Mouse (Mus musculus): ENCODE measurements around the gene Abi1.
"Not testable (repeated sequence)": the region's sequence is repeated elsewhere in the genome, so short reads cannot be mapped to it uniquely, and the experiment has no call there.

Gene Abi1

DNA sequence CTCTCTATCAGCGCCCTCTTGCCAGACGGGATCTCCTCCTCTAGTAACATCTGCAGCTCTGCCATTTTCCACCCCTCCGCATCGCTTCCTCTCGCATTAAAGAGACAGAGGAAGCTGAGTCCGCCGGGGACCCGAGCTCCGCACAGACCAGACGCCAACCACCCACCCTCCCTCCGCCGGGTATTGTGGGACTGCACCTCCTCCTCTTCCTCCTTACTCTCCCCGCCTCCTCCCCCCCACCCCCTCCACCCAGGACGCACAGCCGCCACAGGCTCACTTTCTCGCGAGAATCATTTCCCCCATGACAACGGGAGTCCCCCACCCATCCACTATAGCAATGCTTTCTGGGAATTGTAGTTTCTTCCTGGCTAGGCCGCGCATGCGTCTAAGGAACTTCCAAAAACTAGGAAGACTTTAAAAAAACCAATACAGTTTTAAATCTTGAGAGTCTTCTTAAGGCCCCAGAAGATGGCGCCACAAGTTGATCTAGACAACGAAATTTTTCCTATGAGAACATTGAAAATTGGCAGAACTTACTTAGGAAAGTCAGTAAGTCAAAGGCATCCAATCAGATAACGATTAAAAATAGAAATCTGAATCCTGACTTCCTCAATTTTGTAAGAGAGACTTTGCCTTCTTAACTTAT is at the start of gene Abi1:
Gene Abi1 (minus strand): TSS at position 241 of the 646 bp plus-strand sequence.
- peak; percentile 85 for DNase-seq (ENCODE audit: low read depth, low spot score)

DNA sequence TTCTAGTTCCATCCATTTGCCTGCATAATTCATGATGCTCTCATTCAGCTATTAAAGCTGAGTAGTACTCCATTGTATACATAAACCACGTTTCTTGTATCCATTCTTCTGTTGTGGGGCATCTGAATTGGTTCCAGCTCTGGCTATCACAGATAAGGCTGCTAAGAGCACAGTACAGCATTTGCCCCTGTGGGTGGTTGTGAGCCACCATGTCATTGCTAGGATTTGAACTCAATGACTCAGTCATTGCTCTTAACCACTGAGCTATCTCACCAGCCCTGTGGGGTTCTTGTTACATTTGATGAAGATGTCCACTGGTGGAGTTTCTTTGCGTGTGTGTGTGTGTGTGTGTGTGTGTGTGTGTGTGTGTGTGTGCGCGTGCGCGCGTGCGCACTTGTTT is 44.5 kb upstream of the Abi1 start:
- no peak for DNase-seq (ENCODE audit: low read depth, low spot score)

DNA sequence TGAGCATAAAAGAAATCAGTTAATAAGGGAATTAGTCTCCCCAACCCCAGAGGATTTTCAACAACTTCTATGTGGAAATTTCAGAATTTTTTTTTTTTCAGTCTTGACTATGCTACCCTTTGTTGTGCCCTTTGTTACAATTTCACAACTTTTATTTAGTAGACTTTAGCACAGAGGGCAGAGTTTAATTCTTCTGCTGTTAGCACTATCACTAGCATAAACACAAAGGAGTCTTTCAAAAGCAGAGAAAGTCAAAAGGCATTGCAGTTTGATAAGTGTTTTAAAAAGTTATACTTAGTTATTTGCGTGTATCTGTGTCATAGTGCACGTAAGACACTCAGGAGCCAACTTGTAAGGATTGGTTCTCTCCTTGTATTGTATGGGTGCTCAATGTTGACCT is 38.5 kb upstream of the Abi1 start:
- DNase-seq (ENCODE audit: low read depth, low spot score): no peak

DNA sequence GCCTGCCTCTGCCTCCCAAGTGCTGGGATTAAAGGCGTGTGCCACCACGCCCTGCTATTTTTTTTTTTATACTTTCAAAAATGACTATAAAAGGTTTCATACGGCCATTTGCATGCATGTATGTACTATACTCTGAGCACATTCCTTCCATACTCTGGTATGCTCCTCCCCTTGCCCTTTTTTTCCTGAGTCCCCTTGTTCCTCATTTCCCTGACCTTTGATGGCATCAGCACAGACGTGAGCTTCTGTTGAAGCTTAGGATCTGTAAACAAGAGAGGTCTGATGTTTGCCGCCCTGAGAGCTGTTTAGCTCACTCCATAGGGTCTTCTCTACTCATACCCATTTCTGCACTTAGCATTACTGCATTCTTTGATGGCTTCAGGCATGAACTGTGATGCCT is 37.7 kb upstream of the Abi1 start:
- DNase-seq (ENCODE audit: low read depth, low spot score): no peak

DNA sequence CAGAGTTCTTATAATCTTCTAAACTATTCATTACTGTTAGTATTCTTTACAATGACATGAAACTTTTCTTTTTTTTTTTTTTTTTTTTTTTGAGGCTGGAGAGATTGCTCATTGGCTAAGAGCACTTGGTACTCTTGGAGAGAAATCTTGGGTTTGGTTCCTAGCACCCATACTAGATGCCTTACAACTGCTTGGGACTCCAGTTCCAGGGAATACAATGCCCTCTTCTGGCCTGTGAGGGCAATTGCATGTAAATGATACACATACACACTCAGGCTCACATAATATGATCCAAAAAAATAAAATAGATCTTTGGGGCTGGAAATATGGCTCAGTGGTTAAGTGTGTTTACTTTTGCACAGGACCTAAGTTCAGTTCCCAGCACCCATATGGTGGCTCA is 36.7 kb upstream of the Abi1 start:
- no peak for DNase-seq (ENCODE audit: low read depth, low spot score)

DNA sequence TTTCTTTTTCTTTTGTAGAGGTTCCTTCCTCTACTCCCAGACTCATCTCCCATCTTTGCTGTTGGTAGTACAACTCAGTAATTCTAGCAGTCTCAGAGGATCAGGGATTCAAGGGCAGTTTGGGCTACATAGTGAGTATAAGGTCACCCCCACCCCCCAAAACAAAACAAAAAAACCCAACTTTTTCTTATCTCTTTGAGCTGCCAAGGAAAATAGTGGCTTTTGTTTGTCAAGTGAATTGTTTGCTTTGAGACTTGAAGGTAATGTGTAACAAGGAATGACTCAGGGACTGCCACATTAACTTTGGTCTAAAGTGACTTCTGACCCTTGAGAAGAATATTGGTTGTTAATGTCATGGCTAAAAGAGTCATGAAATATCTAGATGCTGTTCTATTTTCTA is 35.8 kb upstream of the Abi1 start:
- DNase-seq (ENCODE audit: low read depth, low spot score): no peak

DNA sequence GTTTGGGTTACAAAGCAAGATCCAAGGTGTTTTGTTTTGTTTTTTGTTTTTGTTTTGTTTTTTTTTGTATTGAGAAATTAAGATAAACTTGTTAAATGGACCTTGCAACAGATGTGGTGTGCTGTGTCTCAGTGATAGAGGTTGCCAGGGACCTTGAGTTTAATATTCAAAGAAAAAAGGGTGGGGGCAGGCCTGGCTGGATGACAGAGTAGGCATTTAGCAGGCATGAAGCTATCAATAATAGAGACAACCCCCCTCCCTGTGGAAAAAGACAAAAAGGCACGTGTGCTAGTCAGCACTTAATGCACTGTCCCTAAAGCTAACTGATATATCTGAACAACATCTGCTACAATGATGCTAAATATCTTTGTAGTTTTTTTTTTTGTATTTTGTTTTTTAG is 31.4 kb upstream of the Abi1 start:
- DNase-seq (ENCODE audit: low read depth, low spot score): no peak

DNA sequence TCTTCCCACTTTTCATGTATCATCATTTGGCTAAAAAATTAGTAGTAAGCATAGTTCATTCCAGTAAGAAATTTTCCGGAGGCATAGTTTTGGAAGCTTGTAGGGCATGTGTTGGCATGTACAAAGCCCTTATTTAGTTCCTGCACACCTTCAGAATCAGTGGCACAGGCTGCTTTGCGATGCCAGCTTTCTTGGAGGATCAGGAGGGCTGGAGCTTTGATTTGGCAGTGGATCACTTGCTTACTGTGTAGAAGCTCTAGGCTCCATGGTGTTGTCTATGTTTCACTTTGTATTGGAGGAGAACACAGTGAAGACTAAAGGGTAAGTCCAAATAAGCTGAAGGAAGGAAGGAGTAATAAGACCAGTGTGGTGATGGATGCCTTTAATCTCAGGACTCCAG is 30.4 kb upstream of the Abi1 start:
- DNase-seq (ENCODE audit: low read depth, low spot score): no peak

DNA sequence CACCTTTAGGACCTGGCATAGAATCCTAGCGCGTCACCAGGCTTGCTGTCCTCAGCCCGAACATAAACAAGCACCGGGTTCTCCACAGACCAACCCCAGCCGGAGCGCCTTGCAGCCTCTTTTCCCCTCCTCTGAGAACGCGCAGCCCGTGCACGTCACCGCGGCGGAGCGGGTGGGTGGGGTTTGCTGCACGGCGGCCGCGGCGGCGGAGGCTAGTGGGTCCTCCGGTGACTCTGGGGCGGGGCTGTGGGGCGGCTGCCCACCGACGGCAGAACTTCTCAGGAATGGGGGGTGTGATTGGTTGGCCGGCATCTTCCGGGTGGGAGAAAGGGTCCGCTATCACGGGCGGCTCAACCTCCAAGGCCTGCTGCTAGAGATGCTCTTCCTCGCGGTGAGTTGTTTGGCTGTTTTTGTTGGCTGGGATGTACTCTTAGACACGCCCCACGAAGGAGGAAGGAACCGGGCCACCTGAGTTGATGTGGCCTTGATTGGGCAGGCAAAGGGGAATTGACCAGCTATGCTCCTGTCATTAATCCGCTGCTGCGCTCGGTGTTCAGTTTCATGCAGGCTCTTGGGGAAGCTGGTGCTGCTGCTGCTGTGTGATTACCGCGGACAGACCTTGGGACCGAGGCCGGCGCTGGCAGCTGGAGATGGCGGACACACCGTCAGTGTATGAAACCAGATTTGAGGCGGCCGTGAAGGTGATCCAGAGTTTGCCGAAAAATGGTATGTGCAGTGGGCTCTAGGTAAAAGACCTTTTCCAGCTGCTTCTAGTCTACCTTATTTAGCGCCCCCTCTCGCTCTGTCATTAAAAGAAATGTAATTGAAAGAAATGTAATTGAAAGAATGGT is 29.1 kb upstream of the Abi1 start:
- DNase-seq (ENCODE audit: low read depth, low spot score): peak; percentile 74

DNA sequence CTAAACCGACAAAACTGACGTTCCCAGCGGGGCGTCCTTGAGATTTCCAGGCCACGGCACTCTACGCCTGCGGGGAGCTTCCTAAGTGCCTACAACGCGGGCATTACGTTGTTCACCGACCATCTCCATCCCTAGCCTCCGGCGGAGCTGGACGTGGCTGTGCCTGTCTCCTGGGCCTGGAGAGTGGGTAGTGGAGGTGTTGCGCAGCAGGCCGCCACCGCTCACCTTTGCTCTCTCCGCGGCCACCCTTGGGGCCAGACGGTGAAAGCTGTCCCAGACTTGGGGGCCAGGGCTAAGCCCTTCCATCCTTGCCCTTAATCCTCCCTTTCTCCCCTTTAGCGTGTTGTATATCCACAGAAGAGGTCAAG is 28.3 kb upstream of the Abi1 start:
- no peak for DNase-seq (ENCODE audit: low read depth, low spot score)

DNA sequence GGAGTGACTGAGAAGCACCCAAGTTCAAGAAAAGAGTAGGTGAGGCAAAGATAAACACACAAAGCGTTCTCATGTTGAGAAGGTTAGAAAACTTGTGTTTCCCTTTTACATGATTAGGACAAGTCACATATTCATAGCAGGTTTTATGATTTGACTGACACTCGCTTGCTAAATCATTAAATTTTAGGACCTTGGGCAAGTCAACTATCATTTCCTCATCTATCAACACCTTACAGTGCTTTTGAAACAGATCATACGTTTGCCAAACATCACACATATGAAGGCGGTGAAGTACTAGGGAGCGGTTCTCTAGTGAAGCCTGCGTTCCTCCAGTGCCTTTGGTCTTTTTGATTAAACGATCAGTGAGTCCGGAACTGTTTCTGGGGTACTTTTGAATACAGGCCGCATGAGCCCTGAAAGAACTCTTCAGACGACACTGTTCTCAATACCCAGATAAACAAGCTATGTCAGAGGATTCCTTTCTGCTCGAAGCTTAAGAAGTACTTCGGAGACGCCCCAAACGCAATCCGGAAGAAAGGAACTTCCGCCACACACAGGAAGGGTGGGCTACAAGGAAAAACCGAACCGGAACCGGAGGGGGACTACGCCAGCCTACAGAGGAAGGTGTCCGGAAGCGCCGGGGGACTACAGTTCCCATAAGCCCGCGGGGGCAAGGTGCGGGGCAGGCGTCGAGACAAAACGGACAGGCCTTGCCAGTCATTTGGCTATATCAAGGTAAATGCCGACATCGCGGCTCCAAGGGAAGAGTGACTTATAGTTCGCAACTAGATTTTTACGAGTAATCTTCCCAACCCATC is 27.7 kb upstream of the Abi1 start, which contains the start of gene Acbd5:
Gene Acbd5 (plus strand): TSS at position 616 of the 818 bp plus-strand sequence.
- DNase-seq (ENCODE audit: low read depth, low spot score): peak; percentile 87

DNA sequence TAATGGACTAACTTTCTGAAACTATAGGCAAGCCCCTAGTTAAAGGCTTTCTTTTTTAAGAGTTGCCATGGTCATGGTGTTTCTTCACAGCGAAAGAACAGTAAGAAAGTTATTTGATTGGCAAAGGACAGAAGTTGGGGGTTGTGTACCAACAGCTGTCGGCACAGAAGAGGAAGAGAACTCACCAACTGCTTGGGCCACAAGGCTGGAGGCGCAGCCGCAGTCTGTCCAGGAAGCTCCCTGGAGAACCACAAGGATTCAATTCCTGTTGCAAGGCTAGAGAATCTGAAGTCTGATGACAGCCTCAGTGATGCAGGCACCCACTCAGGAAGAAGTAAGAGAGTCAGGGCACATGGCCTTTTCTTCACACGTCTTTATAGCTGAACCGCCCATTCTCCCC is 12.5 kb upstream of the Abi1 start:
- DNase-seq (ENCODE audit: low read depth, low spot score): no peak

DNA sequence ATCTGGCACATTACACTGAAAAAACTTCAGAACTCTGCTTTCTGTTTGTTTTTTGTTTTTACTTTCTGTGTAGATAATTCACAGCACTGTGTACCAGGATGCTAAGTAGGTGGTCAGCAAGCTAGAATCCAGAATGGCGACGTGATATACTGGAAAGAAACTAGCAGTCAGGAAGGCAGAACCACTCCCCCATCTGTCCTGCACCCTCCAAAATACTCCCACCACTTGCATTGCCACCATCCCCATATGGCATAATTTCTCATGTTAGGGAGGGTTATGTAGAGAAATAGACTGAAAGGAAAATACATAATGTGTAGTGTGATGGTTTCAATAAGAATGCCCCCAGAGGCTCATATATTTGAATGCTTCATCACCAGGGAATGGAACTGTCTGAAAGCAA is 11.8 kb upstream of the Abi1 start:
- no peak for DNase-seq (ENCODE audit: low read depth, low spot score)

DNA sequence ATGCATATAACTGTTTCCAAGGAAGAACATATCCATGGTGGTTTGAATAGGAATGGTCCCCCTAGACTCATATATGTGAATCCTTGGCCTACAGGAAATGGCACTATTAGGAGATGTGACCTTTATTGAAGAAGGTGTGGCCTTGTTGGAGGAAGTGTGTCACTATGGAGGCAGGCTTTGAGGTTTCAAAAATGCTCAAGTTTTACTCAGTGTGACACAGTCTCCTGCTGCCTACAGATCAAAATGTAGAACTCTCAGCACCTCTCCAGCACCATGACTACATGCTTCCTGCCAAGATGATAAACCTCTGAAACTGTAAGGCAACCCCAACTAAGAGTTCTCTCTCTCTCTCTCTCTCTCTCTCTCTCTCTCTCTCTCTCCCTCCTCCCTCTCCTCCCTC is 8.0 kb upstream of the Abi1 start:
- DNase-seq (ENCODE audit: low read depth, low spot score): no peak

DNA sequence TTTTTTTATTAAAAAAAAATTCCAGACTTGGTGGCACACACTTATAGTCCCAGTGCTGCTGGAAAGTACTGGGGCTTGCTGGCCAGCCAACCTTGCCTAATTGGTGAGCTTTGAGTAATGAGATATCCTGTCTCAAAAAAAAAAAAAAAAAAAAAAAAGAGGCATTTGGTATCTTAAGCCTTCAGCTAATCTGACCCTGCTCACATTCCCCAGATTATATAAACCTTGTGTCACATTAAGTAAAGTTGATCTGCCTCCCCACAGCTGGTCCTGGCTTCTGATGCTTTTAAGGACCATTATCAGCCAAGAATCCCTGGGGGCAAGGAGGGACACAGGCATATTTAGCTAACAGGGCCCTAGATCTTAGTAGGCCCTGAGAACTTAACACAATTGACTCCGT is 5.7 kb upstream of the Abi1 start:
- no peak for DNase-seq (ENCODE audit: low read depth, low spot score)

DNA sequence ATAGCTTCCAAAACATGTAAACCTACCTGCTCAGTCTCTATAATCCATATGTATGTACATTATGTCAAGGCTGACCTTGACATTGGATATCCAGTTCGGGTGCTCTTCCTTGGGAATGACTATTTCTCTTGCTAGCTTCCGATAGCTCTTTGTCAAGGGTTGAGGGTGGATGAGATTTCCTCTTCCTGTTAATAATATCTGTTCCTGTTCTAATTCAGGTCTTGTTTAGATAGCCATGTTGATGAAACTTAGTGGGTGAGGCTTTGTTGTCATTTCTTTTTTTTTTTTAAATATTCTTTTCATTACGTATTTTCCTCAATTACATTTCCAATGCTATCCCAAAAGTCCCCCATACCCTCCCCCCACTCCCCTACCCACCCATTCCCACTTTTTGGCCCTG is 2.1 kb upstream of the Abi1 start:
- no peak for DNase-seq (ENCODE audit: low read depth, low spot score)

DNA sequence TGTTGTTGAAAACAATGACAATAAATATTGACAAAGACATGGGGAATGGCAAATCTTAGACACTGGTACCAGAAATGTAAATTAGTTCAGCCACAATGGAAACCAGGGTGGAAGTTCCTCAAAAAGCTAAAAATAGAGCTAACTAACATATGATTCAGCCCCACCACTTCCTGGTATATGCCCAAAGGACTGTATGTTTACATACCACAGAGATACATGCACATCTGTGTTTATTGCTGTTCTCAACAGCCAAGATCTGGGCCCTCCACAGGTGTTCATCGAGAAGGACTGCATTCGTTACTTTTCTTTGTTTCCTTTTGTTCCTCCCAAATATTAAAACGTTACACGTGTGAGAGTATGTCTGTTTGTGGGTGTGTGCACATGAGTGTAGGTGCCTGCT is 1.4 kb upstream of the Abi1 start:
- no peak for DNase-seq (ENCODE audit: low read depth, low spot score)

DNA sequence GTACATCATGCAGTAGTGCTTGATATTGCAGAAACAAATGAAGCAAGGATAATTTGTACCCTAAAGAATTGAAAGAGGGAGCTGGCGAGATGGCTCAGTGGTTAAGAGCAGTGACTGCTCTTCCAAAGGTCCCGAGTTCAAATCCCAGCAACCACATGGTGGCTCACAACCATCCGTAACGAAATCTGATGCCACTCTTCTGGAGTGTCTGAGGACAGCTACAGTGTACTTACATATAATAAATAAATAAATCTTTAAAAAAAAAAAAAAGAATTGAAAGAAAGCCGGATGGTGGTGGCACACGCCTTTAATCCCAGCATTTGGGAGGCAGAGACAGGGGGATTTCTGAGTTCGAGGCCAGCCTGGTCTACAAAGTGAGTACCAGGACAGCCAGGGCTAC is 649 bp upstream of the Abi1 start:
- not testable (repeated sequence) for DNase-seq (ENCODE audit: low read depth, low spot score)

DNA sequence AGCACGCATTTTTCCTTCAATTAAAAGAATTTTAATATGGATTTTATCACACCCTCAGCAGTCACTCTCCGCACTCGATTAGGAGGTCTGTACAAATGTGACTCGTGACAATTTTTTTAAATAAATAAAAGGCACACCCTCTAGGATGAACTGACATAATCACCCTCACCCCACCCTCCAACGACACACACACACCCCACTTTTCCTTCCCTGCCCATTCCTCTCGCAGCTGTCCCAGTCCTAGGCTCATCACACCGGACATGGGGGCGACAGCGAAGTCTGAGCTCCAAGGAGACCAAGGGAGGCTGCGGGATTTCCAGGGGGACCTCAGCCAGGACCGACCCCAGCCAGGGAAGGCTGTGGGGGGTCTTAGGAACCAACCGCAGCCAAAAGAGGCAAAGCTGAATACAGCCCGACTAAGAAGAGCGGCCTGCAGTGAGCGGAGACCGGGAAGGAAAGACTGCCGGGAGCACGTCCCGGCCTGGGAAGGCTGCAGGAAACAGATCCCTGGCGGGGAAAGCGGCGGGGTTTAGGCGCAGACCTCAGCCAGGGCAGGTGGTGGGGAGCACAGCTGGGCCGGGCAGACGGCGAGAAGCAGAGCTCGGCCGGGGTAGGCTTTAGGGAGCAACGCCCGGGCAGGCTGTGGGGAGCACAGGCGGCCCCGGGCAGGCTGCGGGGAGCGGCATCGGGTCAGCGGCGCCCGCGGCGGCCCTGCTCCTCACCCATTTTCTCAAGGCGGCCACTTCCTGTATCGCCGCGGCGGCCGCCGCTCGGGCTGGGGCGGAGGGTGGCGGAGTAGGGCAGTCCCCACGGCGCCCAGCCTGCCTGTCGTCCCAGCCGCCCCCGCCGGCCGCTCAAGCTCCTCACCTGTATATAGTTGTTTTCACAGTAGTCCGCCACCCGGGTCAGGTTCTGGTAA is 700 bp downstream of the Abi1 start:
- DNase-seq (ENCODE audit: low read depth, low spot score): no peak

DNA sequence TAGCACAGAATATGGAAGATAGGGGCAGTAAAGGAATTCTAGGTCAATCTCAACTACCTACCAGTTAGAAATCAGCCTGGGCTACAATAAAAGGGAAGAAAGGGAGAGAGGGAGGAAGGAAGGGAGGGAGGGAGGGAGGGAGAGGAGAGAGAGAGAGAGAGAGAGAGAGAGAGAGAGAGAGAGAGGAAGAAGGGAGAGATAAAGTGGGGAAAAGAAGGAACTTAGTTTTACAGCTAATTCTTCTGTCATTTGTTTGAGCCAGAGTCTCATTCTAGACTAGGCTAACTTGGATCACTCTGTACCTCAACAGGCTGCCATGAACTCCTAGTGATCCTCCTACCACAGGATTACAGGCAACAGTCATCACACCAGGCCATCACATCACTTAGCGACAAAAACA is 4.6 kb downstream of the Abi1 start:
- DNase-seq (ENCODE audit: low read depth, low spot score): no peak

DNA sequence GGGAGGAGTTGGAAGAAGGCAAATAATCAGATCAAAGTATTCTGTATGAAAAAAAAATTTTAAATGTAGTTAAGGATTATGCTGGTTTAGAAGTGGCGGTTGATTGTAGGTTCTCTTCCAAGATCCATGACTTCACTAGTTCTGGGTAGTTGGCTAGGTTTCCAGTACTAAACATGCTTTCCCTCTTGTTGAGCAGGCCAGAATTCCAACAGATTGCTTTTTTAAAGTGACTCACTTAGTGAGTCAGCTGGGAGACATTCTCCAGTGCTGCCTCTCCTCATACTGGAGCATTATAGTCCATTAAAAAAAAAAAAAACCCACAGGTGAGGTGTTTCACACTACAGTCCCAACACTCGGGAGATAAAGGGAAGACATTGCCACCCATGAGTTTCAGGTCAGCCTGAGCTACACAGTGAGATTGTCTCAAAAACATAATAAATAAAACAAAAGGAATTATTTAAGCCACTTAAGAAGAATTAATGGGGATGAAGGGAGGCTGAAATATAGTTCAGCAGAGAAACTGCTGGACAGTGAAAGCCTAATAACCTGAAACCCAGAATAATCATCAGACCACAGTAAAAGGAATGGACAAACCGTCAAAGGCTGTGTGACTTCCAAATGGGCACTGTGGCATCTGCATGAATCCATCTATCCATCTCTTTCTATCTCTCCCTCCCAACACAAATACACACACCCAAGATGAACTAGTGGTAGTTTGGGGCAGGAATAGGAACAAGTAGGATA is 5.2 kb downstream of the Abi1 start:
- no peak for DNase-seq (ENCODE audit: low read depth, low spot score)

Measured in retina, postnatal 7 days (tissue).